Mouse (Mus musculus) splenic B cell, adult 2 months (primary cell): ENCODE measurements around the gene Them5.

ENCODE experiments used
- DNase-seq: peaks from one replicate; pipeline ENCODE4 v3.0.0-alpha.2; 2011; ENCODE audit warnings: low read depth, low spot score
- H3K27me3 ChIP-seq: 2 replicates; pipeline ENCODE4 v1.6.1; 2012; ENCODE audit warnings: mild to moderate bottlenecking, low read length, moderate library complexity, mixed read lengths; ENCODE audit not compliant: control insufficient read depth, poor library complexity, insufficient read depth, severe bottlenecking
- H3K36me3 ChIP-seq: 2 replicates; pipeline ENCODE4 v1.6.1; 2012; ENCODE audit warnings: mild to moderate bottlenecking, low read length, moderate library complexity, mixed read lengths; ENCODE audit not compliant: control insufficient read depth, poor library complexity, insufficient read depth, severe bottlenecking

The Them5 gene

DNA sequence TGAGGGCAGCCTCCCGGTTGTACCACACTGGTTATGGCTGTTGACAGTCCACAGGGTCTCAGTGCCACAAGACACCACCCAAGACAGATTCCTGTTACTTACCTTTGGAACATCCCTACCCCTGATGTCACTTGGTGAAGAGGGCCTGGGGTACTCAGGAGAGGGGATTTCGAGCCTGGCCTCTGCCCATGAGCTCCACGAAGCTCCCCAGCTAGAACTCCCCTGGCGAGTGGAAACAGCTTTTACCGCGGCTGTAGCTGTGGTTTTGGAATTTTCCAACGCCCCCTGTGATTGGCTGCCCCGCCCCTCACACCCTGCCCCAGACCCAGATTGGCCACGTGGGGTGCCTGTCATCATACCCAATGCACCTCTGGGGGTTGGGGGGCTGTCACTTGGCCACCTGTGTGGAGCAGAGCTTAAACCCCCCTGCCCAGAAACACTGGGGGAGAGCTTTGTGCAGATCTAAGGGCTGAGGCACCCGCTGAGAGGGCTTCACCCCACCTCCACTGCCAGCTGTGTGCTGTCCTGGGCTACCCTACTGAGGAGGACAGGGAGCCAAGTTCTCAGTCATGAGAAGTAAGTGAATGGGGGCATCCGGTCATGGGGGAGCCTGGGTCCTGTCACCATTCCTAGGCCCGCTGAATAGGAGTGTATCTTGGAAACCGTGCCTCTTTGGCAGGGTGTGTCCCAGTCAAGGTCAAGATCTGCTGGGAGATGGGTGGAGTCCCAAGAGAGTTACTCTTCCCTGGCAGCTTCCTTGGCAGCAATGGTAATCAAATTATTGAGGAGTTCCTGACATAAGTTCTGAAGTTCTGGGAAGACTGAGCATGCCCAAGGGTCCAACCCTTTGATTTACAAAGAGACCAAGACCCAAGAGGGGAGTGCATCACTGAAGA is 35.4 kb downstream of the Them5 start:
- Histone ChIP-seq H3K36me3 (no peaks in the 10 kb centered on the region), H3K27me3 (no peaks in the 10 kb centered on the region)
- no peak for DNase-seq

GRCm38 (mm10) chr3:94379831-94380510 is 38.1 kb downstream of the Them5 start:
- DNase-seq, result no peak
- H3K27me3 ChIP-seq, result no peaks in the 10 kb centered on the region
- H3K36me3 ChIP-seq, result no peaks in the 10 kb centered on the region

GRCm38 (mm10) chr3:94382308-94382707 is 40.4 kb downstream of the Them5 start:
- no peak for DNase-seq
- H3K36me3 ChIP-seq, result no peaks in the 10 kb centered on the region
- H3K27me3 ChIP-seq, result no peaks in the 10 kb centered on the region

- DNase-seq, result no peak
Observed at GRCm38 (mm10) chr3:94383476-94383875, 41.6 kb downstream of the Them5 start.

DNA sequence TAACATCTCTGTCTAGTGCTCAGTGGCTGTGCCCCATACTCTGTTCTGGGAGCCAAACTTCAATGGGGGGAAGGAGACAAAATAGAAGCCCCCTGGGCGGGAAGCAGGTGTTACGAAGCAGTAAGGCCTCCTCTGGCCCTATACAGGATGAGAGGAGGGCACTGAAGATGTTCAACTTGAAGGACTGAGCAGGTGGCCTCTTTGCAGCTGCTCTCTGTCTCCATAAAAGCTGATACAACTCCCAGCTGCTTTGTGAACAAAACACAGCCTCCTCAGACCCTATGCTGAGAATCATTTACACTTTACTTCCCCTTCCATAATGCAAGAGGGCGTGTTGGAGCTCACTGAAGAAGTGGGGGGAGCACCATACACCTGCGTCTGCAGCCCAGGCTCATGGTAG is 44.8 kb downstream of the Them5 start:
- Histone ChIP-seq H3K27me3 (no peaks in the 10 kb centered on the region), H3K36me3 (no peaks in the 10 kb centered on the region)
- no peak for DNase-seq

More at GRCm38 (mm10) chr3:94383476-94383875, 41.6 kb downstream of the Them5 start:
- Histone ChIP-seq H3K27me3 (no peaks in the 10 kb centered on the region), H3K36me3 (no peaks in the 10 kb centered on the region)

DNA sequence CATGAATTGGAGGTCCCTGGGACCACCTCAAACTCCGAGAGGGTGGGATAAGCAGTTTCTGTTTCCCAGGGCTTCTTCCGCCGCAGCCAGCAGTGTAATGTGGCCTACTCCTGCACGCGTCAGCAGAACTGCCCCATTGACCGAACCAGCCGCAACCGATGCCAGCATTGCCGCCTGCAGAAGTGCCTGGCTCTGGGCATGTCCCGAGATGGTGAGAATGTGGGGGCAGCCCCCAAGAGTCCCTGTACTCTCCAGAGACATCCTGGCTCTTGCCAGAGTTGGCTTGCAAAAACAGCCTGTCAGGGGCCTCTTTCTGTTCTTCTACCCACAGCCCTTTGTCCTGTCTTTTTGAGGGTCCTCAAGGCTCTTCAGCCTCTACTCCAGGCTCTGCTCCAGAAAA is 45.5 kb downstream of the Them5 start:
- Histone ChIP-seq H3K27me3 (no peaks in the 10 kb centered on the region), H3K36me3 (no peaks in the 10 kb centered on the region)
- DNase-seq, result no peak

DNA sequence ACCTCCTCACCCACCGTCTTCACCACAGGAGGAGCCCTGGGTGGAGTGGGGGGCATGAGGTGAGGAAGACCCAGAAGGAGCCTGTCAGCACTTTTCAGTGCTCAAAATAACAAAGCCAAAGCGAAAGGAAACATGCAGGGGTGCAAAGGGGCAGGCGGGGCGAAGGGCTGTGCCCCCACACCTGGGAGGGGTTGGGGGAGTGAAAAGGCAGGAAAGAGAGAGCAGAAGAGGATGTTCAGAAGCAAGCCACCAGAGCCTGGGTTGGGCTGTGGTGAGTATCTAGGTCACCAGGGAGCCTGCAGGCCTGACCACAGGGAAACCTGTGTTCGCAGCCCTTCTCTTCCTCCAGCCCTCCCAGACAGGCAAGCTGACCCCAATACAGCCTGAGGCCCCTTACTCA is 46.1 kb downstream of the Them5 start:
- DNase-seq, result no peak
- no peaks in the 10 kb centered on the region for H3K36me3 ChIP-seq
- H3K27me3 ChIP-seq, result no peaks in the 10 kb centered on the region

DNA sequence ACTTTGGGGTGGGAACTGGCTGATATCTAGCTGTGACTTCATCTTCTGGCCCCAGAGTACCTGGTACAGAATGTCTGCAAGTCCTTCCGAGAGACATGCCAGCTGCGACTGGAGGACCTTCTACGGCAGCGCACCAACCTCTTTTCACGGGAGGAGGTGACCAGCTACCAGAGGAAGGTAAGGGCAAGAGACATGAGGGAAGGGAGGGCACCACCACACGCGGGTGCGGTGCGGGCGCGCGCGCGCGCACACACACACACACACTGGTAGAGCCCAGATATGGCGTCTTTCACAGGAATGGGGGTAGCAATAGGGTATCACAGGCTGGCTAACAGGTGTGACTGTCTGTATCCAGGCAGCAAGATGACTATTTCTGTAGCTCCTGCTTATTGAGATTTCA is 47.5 kb downstream of the Them5 start:
- Histone ChIP-seq H3K36me3 (no peaks in the 10 kb centered on the region), H3K27me3 (no peaks in the 10 kb centered on the region)
- no peak for DNase-seq

DNA sequence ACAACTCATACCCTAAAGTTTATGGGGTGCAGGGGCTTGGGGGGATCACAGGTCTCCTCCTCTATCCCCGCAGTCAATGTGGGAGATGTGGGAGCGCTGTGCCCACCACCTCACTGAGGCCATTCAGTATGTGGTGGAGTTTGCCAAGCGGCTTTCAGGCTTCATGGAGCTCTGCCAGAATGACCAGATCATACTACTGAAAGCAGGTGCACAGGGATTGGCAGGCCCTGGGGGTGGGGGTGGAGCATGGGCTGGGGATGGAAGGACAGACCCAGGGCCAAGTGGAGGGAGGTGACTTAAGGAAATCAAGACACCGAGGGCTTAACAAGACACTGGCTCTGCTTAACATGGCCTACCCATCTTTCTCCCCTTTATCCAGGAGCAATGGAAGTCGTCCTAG is 49.1 kb downstream of the Them5 start:
- DNase-seq, result no peak
- no peaks in the 10 kb centered on the region for H3K36me3 ChIP-seq

DNA sequence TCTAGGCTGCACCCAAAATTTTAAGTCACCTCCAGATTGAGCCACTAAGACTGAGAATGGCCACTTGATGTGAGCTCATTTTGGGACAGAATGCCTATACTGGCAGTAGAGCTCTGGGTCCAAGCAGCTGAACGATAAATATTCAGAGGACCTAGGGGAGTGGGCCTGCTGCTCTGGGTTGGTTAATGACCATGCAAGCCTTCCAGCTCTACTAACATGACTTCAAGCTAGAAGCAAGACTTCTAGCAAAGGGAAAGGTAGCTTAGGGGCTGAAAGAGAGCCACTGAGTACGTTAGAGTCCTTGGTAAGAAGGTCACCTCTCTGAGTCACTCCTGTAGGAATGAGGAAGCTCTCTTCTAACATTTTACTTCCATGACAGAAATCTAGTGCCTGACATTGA is 50.2 kb downstream of the Them5 start:
- DNase-seq, result no peak
- Histone ChIP-seq H3K36me3 (no peaks in the 10 kb centered on the region), H3K27me3 (no peaks in the 10 kb centered on the region)

More for the DNA sequence above, 49.1 kb downstream of the Them5 start:
- H3K27me3 ChIP-seq, result no peaks in the 10 kb centered on the region

DNA sequence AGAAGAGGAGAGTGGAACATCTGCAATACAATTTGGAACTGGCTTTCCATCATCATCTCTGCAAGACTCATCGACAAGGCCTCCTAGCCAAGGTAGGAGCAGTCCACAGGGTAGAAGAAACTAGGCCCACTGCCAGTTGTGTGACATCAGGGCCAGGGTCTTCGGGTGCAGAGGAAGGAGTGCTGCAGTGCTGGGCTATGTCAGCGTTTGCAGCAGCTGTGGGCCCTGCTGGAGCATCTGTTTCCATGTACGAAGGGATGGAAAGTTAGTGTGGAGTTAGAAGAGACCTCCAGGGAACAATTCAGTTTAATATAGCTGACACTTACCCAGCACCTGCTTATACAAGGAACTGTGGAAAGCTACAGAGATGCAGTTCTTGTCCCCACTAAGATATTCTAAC is 51.1 kb downstream of the Them5 start:
- Histone ChIP-seq H3K27me3 (no peaks in the 10 kb centered on the region), H3K36me3 (no peaks in the 10 kb centered on the region)
- DNase-seq, result no peak

- DNase-seq, result no peak
- Histone ChIP-seq H3K36me3 (no peaks in the 10 kb centered on the region), H3K27me3 (no peaks in the 10 kb centered on the region)
Observed at GRCm38 (mm10) chr3:94396336-94396735, 54.4 kb downstream of the Them5 start.

- Histone ChIP-seq H3K36me3 (no peaks in the 10 kb centered on the region), H3K27me3 (no peaks in the 10 kb centered on the region)
- no peak for DNase-seq
Observed at GRCm38 (mm10) chr3:94396851-94397250, 55.0 kb downstream of the Them5 start.
